Mouse (Mus musculus): ENCODE results near the gene Mcl1.

The Mcl1 gene

GRCm38 (mm10) chr3:95709967-95710366, 51.4 kb downstream of the Mcl1 start:
- no peak for DNase-seq (ENCODE audit: low spot score)
